Mouse (Mus musculus) thymus, adult 2 months (tissue): ENCODE measurements around the gene Obscn.

Source experiments
- CTCF ChIP-seq: fragments of 200-500 bp; IDR thresholded peaks from 2 replicates; pipeline ENCODE4 v1.5.1; 2012; ENCODE audit warnings: mild to moderate bottlenecking, control low read depth, low read length, moderate library complexity, borderline replicate concordance; ENCODE audit not compliant: control insufficient read depth, poor library complexity, insufficient read depth; ENCODE audit errors: extremely low read depth
- POLR2A ChIP-seq: fragments of 200-500 bp; IDR thresholded peaks from 2 replicates; pipeline ENCODE4 v1.6.1; 2012; ENCODE audit warnings: mild to moderate bottlenecking, low read length, control low read depth, moderate library complexity; ENCODE audit not compliant: control insufficient read depth, poor library complexity, insufficient read depth; ENCODE audit errors: extremely low read depth

DNA sequence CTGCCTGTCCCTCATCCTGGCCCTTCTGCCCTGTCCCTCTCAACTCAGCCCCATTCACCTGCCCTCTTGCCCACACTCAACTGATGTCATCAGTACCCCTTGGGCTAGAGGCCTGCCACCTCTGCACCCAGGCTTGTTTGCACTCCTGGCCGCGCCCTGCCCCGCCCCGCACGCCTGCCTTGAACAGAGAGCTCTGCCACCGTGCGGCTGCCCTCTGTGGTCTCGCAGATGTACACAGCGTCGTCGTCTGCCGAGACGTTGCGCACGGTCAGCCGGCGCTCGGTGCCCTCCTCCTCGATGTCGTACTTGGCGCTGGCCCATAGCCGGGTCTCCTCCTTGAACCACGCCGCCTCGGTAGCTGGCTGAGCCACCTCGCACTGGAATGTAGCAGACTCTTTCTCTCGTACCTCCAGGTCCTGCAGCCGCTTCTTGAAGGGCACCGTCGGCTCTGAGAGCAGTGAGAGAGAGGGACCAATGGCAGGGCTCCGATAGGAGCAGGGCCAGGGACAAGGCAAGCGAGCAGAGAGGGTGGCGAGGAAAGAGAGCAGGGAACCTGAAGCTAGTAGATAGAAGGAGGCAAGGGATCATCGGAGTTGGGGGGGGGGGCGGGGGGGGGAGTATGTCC, 1.7 kb downstream of the Obscn start:
- TF ChIP-seq CTCF (no peak), POLR2A (no peak)
